Mouse (Mus musculus): ENCODE measurements around the gene 2900026A02Rik. TPM values are rescaled to one million over a fixed set of nuclear protein-coding genes. Genes with fewer than 3 reads are reported as not detected.

The 2900026A02Rik gene
- total RNA-seq, 1 experiment: 12.3 TPM

DNA sequence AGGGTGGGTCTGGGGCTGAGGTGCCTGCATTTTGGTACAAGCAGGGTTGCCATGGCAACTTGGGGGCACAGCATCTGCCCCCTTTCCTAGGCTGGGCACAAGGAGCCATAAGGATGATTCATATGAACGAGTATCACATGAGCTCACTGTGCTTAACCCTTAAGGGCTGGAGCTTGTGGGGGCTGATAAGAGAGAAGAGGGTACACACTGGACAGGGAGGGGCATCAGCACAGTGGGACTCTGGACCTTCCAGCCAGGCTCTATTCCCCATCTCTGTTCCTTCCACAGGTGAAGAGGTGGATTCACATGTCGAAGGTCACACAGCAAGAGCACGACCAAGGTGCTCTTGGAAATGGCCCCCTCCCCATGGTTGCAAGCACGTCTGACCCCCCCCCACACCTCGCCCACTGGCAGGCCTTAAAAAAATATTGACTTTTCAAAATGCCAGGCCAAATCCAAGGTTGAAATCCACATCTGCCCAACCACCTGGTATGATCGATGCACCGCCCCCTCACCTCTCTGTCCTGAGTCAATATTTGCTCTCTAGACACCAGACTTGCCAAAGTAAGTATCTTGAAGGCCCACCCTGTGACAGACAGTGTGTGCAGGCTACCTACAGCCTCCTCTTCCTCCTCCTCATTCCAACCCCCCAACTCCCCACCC is 81.8 kb downstream of the 2900026A02Rik start:
- no peak overlapping the region for H3K27ac ChIP-seq (ENCODE audit: insufficient read depth, low read depth, low read length, poor library complexity, severe bottlenecking)

GRCm38 (mm10) chr5:113138319-113139063 is 82.5 kb downstream of the 2900026A02Rik start:
- in situ Hi-C loops (cut with MboI; ENCODE audit: low sequenced_read_pairs in 2 of 2, unreplicated experiment in 2 of 2): no loop called here
- Histone ChIP-seq H3K4me1 (ENCODE audit: control insufficient read depth in 2 of 2, insufficient read depth in 2 of 2, low read length in 2 of 2, poor library complexity in 1 of 2) (peaks cover 0 to 14% of the 10 kb centered on the region in 2 experiments; a peak in 1 of 4 replicates), H3K36me3 (ENCODE audit: control insufficient read depth, insufficient read depth, low read length, poor library complexity, severe bottlenecking) (no peaks in the 10 kb centered on the region), H3K27ac (ENCODE audit: insufficient read depth, low read depth, low read length, poor library complexity, severe bottlenecking) (no peak overlapping the region), H3K4me3 (ENCODE audit: insufficient read depth in 1 of 2, low read depth in 1 of 2, low read length in 2 of 2, poor library complexity in 1 of 2, severe bottlenecking in 1 of 2) (peak overlapping the region; percentile 50 to 74), H3K9ac (ENCODE audit: insufficient read depth, low read depth, low read length, poor library complexity, severe bottlenecking) (peak overlapping the region; percentile 44), H3K9me3 (ENCODE audit: control insufficient read depth, insufficient read depth, low read depth, low read length) (no peaks in the 10 kb centered on the region)
- no peak for DNase-seq (ENCODE audit: low read depth, low spot score)
- TF ChIP-seq HCFC1 (IDR thresholded peaks at IDR 0.05; ENCODE audit: borderline replicate concordance, insufficient read depth, low read length) (no peak), ZNF384 (IDR thresholded peaks at IDR 0.05; ENCODE audit: low read depth, low read length) (peak; percentile 80), CHD2 (IDR thresholded peaks at IDR 0.05; ENCODE audit: low read depth, low read length) (no peak)

More for the DNA sequence above, 81.8 kb downstream of the 2900026A02Rik start:
- Histone ChIP-seq H3K9me3 (ENCODE audit: control insufficient read depth, insufficient read depth, low read depth, low read length) (no peaks in the 10 kb centered on the region), H3K36me3 (ENCODE audit: control insufficient read depth, insufficient read depth, low read length, poor library complexity, severe bottlenecking) (no peaks in the 10 kb centered on the region), H3K9ac (ENCODE audit: insufficient read depth, low read depth, low read length, poor library complexity, severe bottlenecking) (no peak overlapping the region), H3K4me1 (ENCODE audit: control insufficient read depth in 2 of 2, insufficient read depth in 2 of 2, low read length in 2 of 2, poor library complexity in 1 of 2) (peaks cover 0 to 14% of the 10 kb centered on the region in 2 experiments; a peak in 1 of 4 replicates), H3K4me3 (ENCODE audit: insufficient read depth in 1 of 2, low read depth in 1 of 2, low read length in 2 of 2, poor library complexity in 1 of 2, severe bottlenecking in 1 of 2) (peak overlapping the region in 1 of 2 experiments; percentile 74; a peak in 1 of 4 replicates)
- TF ChIP-seq HCFC1 (IDR thresholded peaks at IDR 0.05; ENCODE audit: borderline replicate concordance, insufficient read depth, low read length) (no peak), ZC3H11A (IDR thresholded peaks at IDR 0.05; ENCODE audit: borderline replicate concordance, low read depth, low read length) (no peak), MAFK (IDR thresholded peaks at IDR 0.05; ENCODE audit: insufficient read depth, low read depth, low read length) (no peak)
- DNase-seq (ENCODE audit: low read depth, low spot score): no peak
- in situ Hi-C loops (cut with MboI; ENCODE audit: low sequenced_read_pairs in 2 of 2, unreplicated experiment in 2 of 2): no loop called here

DNA sequence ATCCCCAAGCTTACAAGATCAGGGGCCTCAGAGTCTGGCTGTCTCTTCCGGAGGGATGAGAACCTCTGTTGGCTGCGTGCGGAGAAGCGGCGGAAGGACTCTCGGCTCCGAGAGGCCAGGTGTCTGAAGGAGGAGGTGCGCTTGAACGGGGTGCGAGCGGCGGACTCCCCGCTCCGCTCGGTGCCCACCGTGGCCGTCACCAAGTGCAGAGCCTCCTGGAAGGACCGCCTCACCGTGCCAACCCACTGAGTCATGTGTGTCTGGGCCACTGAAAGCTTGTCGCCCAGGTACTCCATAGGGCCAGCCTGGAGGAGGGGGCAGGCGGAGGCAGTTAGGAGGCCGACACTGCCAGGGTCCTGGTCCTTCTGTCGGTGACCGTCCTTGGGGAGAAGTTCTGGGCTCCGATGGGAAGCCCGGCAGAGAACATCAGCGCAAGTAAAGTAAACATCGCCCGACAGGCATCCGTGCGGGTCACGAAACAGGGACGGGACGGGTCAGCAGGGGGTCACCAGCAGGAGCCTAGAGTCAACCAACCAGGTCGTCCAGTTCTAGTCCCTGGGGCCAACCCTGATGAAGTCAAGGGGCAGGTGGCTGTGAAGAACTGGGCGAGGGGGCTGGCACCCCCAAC is 83.2 kb downstream of the 2900026A02Rik start:
- Histone ChIP-seq H3K9me3 (ENCODE audit: control insufficient read depth, insufficient read depth, low read depth, low read length) (no peaks in the 10 kb centered on the region), H3K27ac (ENCODE audit: insufficient read depth, low read depth, low read length, poor library complexity, severe bottlenecking) (no peak overlapping the region), H3K4me1 (ENCODE audit: control insufficient read depth in 2 of 2, insufficient read depth in 2 of 2, low read length in 2 of 2, poor library complexity in 1 of 2) (peaks cover 0 to 17% of the 10 kb centered on the region in 2 experiments; a peak in 1 of 4 replicates), H3K36me3 (ENCODE audit: control insufficient read depth, insufficient read depth, low read length, poor library complexity, severe bottlenecking) (no peaks in the 10 kb centered on the region), H3K4me3 (ENCODE audit: insufficient read depth in 1 of 2, low read depth in 1 of 2, low read length in 2 of 2, poor library complexity in 1 of 2, severe bottlenecking in 1 of 2) (peak overlapping the region; percentile 50 to 74), H3K9ac (ENCODE audit: insufficient read depth, low read depth, low read length, poor library complexity, severe bottlenecking) (peak overlapping the region; percentile 33; the same call in 1 of the 2 replicates)
- DNase-seq (ENCODE audit: low read depth, low spot score): no peak
- no peak for TF ChIP-seq CHD2 (IDR thresholded peaks at IDR 0.05; ENCODE audit: low read depth, low read length)
- TF ChIP-seq MAFK (IDR thresholded peaks at IDR 0.05; ENCODE audit: insufficient read depth, low read depth, low read length): no peak
- no peak for TF ChIP-seq ZNF384 (IDR thresholded peaks at IDR 0.05; ENCODE audit: low read depth, low read length)
- TF ChIP-seq ZC3H11A (IDR thresholded peaks at IDR 0.05; ENCODE audit: borderline replicate concordance, low read depth, low read length): no peak
- TF ChIP-seq HCFC1 (IDR thresholded peaks at IDR 0.05; ENCODE audit: borderline replicate concordance, insufficient read depth, low read length): no peak
- in situ Hi-C loops (cut with MboI; ENCODE audit: low sequenced_read_pairs in 2 of 2, unreplicated experiment in 2 of 2): no loop called here

DNA sequence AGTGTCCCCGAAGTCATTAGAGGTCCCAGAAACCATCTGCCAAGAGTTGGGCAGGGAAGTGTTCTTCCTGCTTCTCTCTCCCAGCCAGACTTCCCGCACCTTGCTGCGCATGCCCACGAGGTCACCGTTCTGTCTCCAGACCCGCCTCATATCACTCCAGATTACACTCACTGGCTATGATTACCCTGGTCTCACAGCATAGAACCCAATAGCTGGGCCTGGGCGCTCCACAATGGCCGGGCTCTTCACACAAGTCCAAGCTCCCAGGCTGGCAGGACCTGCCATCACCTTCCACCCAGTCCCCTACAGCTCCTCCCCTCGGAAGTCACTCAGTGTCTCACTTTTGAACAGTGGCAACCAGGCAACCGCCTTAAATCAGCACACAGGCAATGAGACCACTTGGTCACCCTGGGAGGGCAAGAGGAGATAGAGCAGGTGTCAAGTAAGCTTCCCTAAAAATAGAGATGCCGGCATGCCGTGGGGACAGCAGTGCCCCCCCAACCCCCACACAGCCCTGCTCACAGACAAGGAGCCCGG is 84.0 kb downstream of the 2900026A02Rik start:
- Histone ChIP-seq H3K4me1 (ENCODE audit: control insufficient read depth in 2 of 2, insufficient read depth in 2 of 2, low read length in 2 of 2, poor library complexity in 1 of 2) (peaks cover 0 to 17% of the 10 kb centered on the region in 2 experiments; a peak in 1 of 4 replicates), H3K9me3 (ENCODE audit: control insufficient read depth, insufficient read depth, low read depth, low read length) (no peaks in the 10 kb centered on the region), H3K36me3 (ENCODE audit: control insufficient read depth, insufficient read depth, low read length, poor library complexity, severe bottlenecking) (no peaks in the 10 kb centered on the region), H3K4me3 (ENCODE audit: insufficient read depth in 1 of 2, low read depth in 1 of 2, low read length in 2 of 2, poor library complexity in 1 of 2, severe bottlenecking in 1 of 2) (peak overlapping the region in 1 of 2 experiments; percentile 74; a peak in 1 of 4 replicates), H3K9ac (ENCODE audit: insufficient read depth, low read depth, low read length, poor library complexity, severe bottlenecking) (no peak overlapping the region), H3K27ac (ENCODE audit: insufficient read depth, low read depth, low read length, poor library complexity, severe bottlenecking) (no peak overlapping the region)
- no peak for TF ChIP-seq HCFC1 (IDR thresholded peaks at IDR 0.05; ENCODE audit: borderline replicate concordance, insufficient read depth, low read length)
- no peak for TF ChIP-seq ZC3H11A (IDR thresholded peaks at IDR 0.05; ENCODE audit: borderline replicate concordance, low read depth, low read length)
- TF ChIP-seq CHD2 (IDR thresholded peaks at IDR 0.05; ENCODE audit: low read depth, low read length): no peak
- TF ChIP-seq MAFK (IDR thresholded peaks at IDR 0.05; ENCODE audit: insufficient read depth, low read depth, low read length): no peak
- no peak for TF ChIP-seq ZNF384 (IDR thresholded peaks at IDR 0.05; ENCODE audit: low read depth, low read length)
- DNase-seq (ENCODE audit: low read depth, low spot score): no peak
- in situ Hi-C loops (cut with MboI; ENCODE audit: low sequenced_read_pairs in 2 of 2, unreplicated experiment in 2 of 2): no loop called here

Measured in ES-E14 (cell line).